Mouse (Mus musculus) lung, embryonic 16.5 days (tissue): ENCODE measurements at regions not wholly inside any gene's neighbourhood (a gene's known extent, or its start where the extent isn't known, plus 50 kb on each side); places are given as distances from the start of the nearest gene placed in this dataset.
"Not testable (repeated sequence)": the region's sequence is repeated elsewhere in the genome, so short reads cannot be mapped to it uniquely, and the experiment has no call there.

ENCODE experiments used
- ATAC-seq: fragments of 200-750 bp; cut with Nextera tagmentation; 2 replicates; pipeline ENCODE4 v1.8.0; 2017; ENCODE audit warnings: low read depth, mild to moderate bottlenecking, moderate library complexity
- H3K27ac ChIP-seq: fragments of 300-500 bp; sonication (generic); 2 replicates; pipeline ENCODE4 v1.5.1; 2014; ENCODE audit warnings: mild to moderate bottlenecking, control low read depth, low read length
- H3K27me3 ChIP-seq: fragments of 300-500 bp; sonication (generic); 2 replicates; pipeline ENCODE4 v1.6.1; 2014; ENCODE audit warnings: low read depth, low read length, mixed read lengths; ENCODE audit not compliant: control insufficient read depth, insufficient read depth
- H3K36me3 ChIP-seq: fragments of 300-500 bp; sonication (generic); 2 replicates; pipeline ENCODE4 v1.6.1; 2014; ENCODE audit warnings: low read length; ENCODE audit not compliant: control insufficient read depth, insufficient read depth
- H3K4me1 ChIP-seq: fragments of 300-500 bp; sonication (generic); replicated peaks from 2 replicates; pipeline ENCODE4 v1.6.1; 2014; ENCODE audit warnings: low read length, mixed read lengths; ENCODE audit not compliant: control insufficient read depth, insufficient read depth
- H3K4me2 ChIP-seq: fragments of 300-500 bp; sonication (generic); 2 replicates; pipeline ENCODE4 v1.6.1; 2014; ENCODE audit warnings: low read depth, low read length, control low read depth
- H3K4me3 ChIP-seq: fragments of 300-500 bp; sonication (generic); 2 replicates; pipeline ENCODE4 v1.5.1; 2014; ENCODE audit warnings: mild to moderate bottlenecking, low read length, control low read depth
- H3K9ac ChIP-seq: fragments of 300-500 bp; sonication (generic); 2 replicates; pipeline ENCODE4 v1.6.1; 2014; ENCODE audit warnings: low read length, control low read depth
- H3K9me3 ChIP-seq: fragments of 300-500 bp; sonication (generic); 2 replicates; pipeline ENCODE4 v1.6.1; 2016; ENCODE audit warnings: low read length; ENCODE audit not compliant: control insufficient read depth
- WGBS: fragments of 180-500 bp; shearing (Covaris S2); extraction: QIAGEN DNeasy Blood & Tissue Kit; methylation state at CpG from one replicate; pipeline ENCODE4 v1.1.7; 2014; 5-methylcytosine and 5-hydroxymethylcytosine counted together

DNA sequence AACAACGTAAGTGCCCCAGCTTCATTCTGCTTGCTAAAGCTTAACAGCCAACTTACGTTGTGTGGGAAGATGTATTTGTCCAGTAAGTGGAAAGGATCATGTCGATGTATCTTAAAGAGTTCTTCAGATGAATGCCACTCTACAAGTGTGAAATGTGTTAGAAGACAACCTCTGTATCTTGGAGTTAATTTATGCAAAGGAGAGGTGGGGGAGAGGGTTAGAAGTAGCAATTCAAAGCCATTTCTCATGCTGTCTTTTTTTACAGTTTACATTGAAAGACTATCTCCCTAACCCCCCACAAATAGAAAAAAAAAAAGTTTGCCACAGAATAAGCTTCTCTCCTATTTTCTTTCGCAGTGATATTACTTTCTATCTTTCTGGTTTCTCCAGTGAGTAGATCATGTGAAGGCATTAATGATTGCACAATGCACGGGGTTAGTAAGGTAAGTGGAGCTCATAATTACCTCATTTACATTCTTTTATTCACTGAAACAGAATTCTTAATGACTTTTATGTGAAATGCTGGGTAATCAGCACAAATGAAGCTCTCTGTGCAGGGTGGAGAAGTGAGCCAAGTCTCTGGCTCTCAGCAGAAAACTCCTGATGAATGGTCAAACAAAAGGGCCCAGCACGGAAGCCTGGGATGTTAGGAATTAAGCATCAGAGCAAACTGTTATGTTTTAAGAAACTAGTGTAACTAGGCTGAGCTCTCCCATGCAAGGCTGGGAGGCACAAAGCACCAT, 855.8 kb upstream of the Kirrel3 start:
- Histone ChIP-seq H3K27me3 (no peaks in the 10 kb centered on the region), H3K4me2 (no peak overlapping the region), H3K27ac (no peak overlapping the region), H3K36me3 (no peaks in the 10 kb centered on the region), H3K4me1 (no peaks in the 10 kb centered on the region), H3K9ac (no peak overlapping the region), H3K9me3 (no peaks in the 10 kb centered on the region), H3K4me3 (no peak overlapping the region)
- WGBS: 62% methylated on average over 6 of the region's 6 CpGs
- no peak for ATAC-seq

DNA sequence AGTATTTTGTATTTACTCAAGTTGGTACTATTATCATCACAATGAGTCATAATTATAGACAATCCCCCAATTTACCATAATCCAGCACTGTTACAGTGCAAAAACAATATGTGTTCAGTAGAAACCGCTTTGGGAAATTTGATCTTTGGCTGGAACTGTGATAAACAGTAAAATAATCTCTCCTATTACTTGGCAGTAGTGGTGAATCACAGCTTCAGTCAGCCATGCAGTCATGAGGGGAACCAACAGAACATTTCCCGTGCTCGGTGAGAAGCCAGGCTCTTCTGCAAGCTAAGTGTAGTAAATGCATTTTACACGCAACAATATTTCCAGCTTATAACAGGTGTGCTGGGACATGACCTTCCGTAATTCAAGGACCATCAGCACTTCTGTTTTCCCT, 822.7 kb upstream of the Kirrel3 start:
- H3K9me3 ChIP-seq: no peaks in the 10 kb centered on the region
- H3K4me1 ChIP-seq: no peaks in the 10 kb centered on the region
- 85% methylated on average over 5 of the region's 5 CpGs for WGBS

DNA sequence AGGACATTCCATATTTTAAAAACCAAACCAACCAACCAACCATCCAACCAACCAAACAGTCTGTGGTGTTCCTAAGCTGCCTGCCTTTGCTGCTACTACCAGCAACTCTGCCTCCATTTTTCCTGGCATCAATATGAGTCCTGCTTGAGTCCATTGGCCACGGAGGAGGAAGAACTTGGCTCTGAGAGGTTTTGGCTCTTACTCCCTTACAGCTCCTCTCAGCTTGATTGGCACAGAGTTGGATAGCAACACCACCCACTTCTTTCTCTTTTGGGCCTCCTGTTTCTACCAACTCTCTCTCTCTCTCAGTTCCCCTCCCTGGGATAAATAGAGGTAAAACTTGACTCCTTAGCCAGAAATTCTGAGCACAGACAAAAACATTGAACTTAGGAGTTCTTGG, 804.6 kb upstream of the Kirrel3 start:
- Histone ChIP-seq H3K27me3 (no peaks in the 10 kb centered on the region), H3K9ac (no peak overlapping the region), H3K4me3 (no peak overlapping the region), H3K4me2 (no peak overlapping the region), H3K4me1 (no peaks in the 10 kb centered on the region), H3K36me3 (no peaks in the 10 kb centered on the region), H3K27ac (no peak overlapping the region), H3K9me3 (no peaks in the 10 kb centered on the region)
- 48% methylated on average over 1 of the region's 1 CpGs for WGBS
- no peak for ATAC-seq

More for the DNA sequence above, 822.7 kb upstream of the Kirrel3 start:
- Histone ChIP-seq H3K27me3 (no peaks in the 10 kb centered on the region), H3K27ac (no peak overlapping the region), H3K36me3 (no peaks in the 10 kb centered on the region), H3K4me3 (no peak overlapping the region), H3K9ac (no peak overlapping the region), H3K4me2 (no peak overlapping the region)
- ATAC-seq: no peak

DNA sequence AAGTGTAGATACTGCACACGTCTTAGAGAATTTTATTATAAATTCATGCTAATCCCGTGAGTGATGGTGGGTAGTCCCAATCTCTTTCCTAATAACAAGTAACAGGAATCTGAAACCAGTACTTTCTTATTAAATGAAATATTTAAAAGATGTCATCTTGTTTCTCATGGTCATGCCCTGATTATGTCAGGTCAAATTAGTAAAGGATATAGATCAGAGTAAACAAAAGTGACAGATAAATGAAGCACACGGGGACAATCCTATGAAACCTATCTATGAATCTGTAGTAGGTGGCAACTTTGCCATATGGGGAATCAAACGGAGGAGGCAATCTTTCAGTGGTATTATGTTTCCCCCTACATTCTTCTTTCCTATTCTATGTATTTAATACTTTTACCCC, 794.0 kb upstream of the Kirrel3 start:
- Histone ChIP-seq H3K4me1 (no peaks in the 10 kb centered on the region), H3K9ac (no peak overlapping the region), H3K27ac (no peak overlapping the region), H3K36me3 (no peaks in the 10 kb centered on the region), H3K27me3 (no peaks in the 10 kb centered on the region), H3K9me3 (no peaks in the 10 kb centered on the region), H3K4me2 (no peak overlapping the region), H3K4me3 (no peak overlapping the region)
- WGBS: 69% methylated on average over 4 of the region's 4 CpGs
- ATAC-seq: no peak

DNA sequence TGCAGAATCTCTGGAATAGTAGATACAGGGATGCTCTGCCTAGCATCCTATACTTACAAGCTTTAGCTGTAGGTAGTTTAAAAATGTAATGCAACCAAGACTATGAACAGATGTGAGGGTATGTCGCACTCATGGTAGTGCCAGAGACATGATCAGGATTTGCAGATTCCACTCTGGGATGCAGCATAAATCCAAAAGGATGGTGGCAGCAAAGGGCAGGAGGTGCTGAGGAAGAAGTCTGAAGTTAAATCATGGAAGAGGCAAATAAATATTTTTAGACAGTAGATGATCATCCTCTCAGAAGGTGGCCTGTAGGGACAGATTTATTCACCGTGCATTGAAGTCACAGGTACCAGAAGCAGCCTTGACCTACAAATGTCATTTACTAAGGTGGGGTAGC, 768.1 kb upstream of the Kirrel3 start:
- Histone ChIP-seq H3K9me3 (no peaks in the 10 kb centered on the region), H3K27me3 (no peaks in the 10 kb centered on the region), H3K4me2 (no peak overlapping the region), H3K4me1 (no peaks in the 10 kb centered on the region), H3K4me3 (no peak overlapping the region), H3K9ac (no peak overlapping the region), H3K27ac (no peak overlapping the region), H3K36me3 (no peaks in the 10 kb centered on the region)
- ATAC-seq: no peak
- 93% methylated on average over 2 of the region's 2 CpGs for WGBS

DNA sequence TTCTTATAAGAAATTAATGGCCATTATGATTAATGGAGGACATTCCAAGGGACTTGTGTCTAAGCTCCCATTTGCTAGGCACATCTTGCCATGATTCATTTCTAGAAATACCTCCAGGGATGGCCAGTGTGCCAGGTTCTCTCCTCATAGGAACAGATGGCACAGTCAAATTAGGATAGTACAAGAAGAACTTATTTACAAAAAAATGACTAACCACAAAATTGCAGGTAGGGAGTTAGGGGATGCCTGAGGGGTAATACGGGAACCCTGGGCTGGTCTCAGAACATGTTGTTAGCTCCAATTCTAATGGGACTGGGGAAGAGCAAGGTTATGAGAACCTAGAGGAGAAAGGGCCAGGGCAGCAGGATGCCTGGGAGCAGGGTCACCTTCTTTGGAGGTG, 760.9 kb upstream of the Kirrel3 start:
- Histone ChIP-seq H3K4me2 (no peak overlapping the region), H3K9ac (no peak overlapping the region), H3K4me3 (no peak overlapping the region), H3K9me3 (no peaks in the 10 kb centered on the region), H3K27me3 (no peaks in the 10 kb centered on the region), H3K36me3 (no peaks in the 10 kb centered on the region), H3K4me1 (no peaks in the 10 kb centered on the region), H3K27ac (no peak overlapping the region)
- 89% methylated on average over 1 of the region's 1 CpGs for WGBS
- no peak for ATAC-seq

DNA sequence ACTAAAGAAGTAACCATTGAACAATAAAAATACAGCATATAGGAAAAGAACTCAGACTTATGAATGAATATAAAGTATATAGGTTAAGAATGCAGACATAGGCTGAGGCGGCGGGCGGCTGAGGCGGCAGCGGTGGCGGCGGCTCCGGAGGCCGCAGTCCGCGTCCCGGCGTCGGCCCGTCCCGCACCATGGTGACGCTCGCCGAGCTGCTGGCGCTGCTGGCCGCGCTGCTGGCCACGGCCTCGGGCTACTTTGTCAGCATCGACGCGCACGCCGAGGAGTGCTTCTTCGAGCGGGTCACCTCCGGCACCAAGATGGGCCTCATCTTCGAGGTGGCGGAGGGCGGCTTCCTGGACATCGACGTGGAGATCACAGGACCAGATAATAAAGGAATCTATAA, 757.6 kb upstream of the Kirrel3 start:
- not testable (repeated sequence) for ATAC-seq
- 71% methylated on average over 18 of the region's 37 CpGs for WGBS

DNA sequence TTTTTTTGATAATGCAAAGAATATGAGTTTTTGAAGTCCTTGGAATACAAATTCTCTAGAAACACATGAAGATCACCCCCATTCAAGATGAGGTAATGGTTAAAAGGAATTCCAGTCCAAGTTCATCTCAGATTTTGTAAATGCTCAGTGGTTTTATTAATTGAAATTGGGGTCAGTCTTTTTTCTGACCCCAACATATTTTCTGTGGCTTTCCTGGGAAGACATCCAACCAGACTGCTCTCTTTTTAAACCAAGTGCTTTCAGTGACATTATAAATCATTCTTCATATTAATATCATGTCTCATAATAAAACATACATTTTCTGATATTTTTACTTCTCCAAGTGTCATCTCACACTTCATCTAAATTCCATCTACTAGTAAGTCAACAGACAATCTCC, 725.0 kb upstream of the Kirrel3 start:
- no peak overlapping the region for H3K4me3 ChIP-seq
- no peaks in the 10 kb centered on the region; the same call in 1 of the 2 replicates for H3K27me3 ChIP-seq
- H3K27ac ChIP-seq: no peak overlapping the region
- no peak overlapping the region for H3K9ac ChIP-seq
- no peaks in the 10 kb centered on the region for H3K4me1 ChIP-seq
- H3K4me2 ChIP-seq: no peak overlapping the region
- no peaks in the 10 kb centered on the region for H3K36me3 ChIP-seq
- ATAC-seq: 0 out of 2 replicates have a peak, but pooled peaks have one; percentile 56
- H3K9me3 ChIP-seq: no peaks in the 10 kb centered on the region

More for the DNA sequence above, 757.6 kb upstream of the Kirrel3 start:
- not testable (repeated sequence) for H3K9ac ChIP-seq, H3K4me1 ChIP-seq, H3K27ac ChIP-seq, H3K4me2 ChIP-seq, H3K9me3 ChIP-seq, H3K4me3 ChIP-seq, H3K36me3 ChIP-seq, H3K27me3 ChIP-seq

DNA sequence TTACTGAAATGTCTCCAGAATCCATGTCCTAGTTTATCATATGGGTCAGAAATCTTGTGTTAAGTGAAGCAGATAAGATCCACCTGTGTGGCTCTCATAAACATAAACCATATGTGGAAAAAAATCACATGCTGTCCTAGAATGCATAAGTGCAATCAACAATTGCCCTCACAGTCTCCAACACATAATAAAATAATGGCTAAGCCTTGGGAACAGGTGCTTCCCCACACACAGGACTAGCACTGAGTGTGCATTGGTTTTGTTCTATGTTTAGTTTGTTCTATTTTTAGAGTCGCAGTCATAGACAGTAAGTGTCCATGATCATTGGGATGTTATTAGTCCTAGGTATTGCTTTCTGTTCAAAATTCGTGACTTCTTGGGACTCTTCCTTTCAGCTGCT, 719.5 kb upstream of the Kirrel3 start:
- Histone ChIP-seq H3K36me3 (no peaks in the 10 kb centered on the region), H3K4me3 (no peak overlapping the region), H3K9ac (no peak overlapping the region), H3K27me3 (no peaks in the 10 kb centered on the region; the same call in 1 of the 2 replicates), H3K4me2 (no peak overlapping the region), H3K9me3 (no peaks in the 10 kb centered on the region), H3K4me1 (no peaks in the 10 kb centered on the region), H3K27ac (no peak overlapping the region)
- 88% methylated on average over 2 of the region's 2 CpGs for WGBS
- ATAC-seq: no peak

DNA sequence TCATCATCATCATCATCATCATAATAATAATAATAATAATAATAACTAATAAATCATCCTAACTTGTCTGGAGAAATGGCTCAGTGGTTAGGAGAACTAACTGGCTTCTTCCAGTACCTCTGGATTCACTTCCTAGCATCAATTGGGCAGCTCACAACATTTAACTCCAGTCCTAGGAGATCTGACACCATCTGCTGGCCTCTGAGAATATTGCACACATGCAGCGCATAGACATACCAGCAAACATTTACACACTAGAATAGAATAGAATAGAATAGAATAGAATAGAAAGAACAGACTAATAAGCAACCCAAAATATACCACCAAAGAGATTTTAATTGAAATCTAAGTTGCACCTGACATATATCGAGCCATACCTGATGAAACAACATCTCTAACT, 715.9 kb upstream of the Kirrel3 start:
- no peaks in the 10 kb centered on the region; the same call in 1 of the 2 replicates for H3K27me3 ChIP-seq
- no peak for ATAC-seq
- 84% methylated on average over 2 of the region's 2 CpGs for WGBS

More for the DNA sequence above, 715.9 kb upstream of the Kirrel3 start:
- Histone ChIP-seq H3K36me3 (no peaks in the 10 kb centered on the region), H3K9me3 (no peaks in the 10 kb centered on the region), H3K9ac (no peak overlapping the region), H3K27ac (no peak overlapping the region), H3K4me3 (no peak overlapping the region), H3K4me1 (no peaks in the 10 kb centered on the region), H3K4me2 (no peak overlapping the region)
